Mouse (Mus musculus) c-Kit-positive CD71-positive TER-119-positive erythroid progenitor cells, embryonic 14.5 days (primary cell): ENCODE measurements around the gene Rnd1.
A peak's percentile ranks its signal among the peaks of the same experiment; 100 is the strongest.

Source experiments
- DNase-seq: peaks from one replicate; pipeline ENCODE4 v3.0.0-alpha.2; 2013; ENCODE audit warnings: low spot score

The Rnd1 gene

DNA sequence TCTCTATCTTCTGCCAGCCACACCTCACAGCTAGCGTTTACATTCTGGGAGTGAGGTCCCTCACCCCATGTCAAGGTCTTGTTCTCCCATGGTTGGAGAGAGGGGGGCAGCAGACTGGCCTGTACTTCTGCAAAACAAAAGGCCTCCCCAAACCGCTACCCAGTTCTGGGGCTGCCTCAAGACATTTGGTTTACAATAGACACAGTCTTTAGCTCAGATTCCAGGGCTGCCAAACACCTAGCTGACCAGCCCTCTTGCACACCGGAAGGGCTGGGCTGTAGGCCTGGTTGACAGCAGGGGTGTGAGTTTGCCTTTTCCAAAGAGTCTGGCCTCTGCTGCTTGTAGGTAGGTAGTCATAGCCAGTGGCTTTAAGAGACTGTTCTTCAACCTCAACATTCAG lies 40.1 kb downstream of the Rnd1 start:
- no peak for DNase-seq

DNA sequence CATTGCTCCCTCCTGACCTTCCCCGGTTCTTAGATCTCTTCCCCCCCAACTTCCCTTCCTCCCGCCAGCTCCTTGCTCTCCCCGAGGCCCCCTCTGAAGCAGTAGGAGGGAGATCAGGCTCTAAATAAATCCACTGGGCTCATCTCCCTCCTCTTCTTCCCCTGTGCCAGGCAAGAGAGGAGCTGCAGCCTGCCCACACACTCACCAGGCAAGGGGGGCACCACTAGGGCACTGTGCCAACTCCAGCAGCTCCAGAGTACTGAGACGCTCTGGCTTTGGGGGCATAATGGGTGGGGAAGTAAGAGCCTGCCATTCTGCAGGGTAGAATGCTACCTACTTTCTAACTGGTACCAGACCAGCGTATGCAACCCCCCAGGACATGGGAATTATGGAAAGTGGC lies 40.7 kb downstream of the Rnd1 start:
- no peak for DNase-seq

DNA sequence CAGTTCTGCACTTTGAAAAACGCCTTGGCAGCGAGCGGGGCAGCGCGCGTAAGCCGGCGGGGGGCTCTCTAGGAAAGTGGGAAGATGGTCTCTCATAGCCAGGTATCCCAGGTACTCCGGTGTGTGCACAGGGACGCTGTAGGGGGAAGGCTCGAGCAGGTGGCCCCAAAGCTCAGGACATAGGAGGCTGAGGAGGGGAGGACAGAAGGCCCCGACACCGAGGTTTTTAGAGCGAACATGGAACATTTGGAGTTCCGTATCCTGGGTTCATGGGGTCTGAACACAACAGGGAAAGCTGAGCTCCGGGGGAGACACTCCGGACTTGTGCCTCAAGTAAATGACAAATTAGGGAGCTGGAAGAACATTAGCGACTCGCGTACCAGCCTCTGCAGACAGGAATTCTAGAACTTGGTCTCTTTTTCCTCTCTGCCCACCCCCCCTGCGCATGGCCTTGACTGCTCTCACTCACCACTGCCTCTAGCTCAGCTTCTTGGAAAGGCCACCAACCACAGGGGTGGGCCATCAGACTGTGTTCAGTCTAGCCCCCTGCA lies 41.9 kb downstream of the Rnd1 start:
- no peak for DNase-seq

DNA sequence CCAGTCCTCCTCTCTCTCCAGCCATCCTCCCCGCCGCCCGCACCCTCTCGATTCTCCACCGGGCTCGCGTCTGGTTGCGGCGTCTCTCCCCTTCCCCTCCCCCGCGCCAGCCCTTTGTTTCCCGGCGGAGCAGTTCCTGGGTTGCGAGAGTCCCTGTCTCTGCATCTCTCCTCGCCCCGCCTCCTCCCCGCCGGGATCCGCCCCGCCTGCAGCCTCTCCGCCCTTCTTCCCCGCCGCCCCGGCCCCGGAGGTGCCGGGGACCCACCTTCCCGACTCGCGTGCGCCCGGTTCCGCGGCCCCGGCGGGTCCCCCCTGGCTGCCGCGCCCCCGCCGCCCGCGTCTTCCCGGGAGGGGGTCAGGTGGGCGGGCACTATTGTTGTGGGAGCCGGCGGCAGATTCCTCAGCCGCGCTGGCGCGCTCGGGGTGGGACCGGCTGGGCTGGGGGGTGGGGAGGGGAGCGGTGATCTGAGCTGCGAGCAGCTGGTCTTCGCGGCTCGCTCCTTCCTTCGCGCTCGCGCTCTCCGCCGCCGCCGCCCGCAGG lies 42.6 kb downstream of the Rnd1 start:
- DNase-seq: no peak

DNA sequence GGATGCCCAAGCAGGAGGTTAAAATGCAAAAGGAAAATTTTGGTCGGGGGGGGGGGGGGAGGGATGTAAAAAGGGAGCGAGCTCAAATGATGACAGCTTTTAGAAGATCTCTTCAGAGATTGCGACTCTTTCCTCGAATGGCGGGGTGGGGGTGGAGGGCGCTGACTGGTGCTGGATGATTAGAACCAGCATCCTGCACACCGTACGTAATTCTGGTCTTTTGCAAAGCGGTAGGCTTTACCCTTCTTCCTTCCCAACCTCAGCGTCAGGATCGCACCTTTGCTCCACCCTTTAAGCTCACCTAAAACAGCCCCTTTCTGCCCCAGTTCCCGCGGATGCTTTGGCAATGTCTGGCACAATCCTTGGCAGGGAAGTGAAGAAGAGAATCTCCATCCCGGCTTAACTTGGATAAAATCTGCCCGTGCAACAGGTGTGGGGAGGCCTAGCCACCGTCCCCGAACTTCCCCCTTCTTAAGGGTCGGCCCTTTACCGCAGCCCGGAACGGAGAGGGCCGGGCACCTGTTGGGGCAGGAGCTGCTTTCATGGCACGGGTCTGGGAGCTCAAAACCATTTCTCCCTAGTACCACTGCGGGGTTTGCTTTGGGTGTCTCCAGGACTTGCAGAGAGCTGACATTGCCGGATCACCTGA lies 43.3 kb downstream of the Rnd1 start:
- DNase-seq: no peak

DNA sequence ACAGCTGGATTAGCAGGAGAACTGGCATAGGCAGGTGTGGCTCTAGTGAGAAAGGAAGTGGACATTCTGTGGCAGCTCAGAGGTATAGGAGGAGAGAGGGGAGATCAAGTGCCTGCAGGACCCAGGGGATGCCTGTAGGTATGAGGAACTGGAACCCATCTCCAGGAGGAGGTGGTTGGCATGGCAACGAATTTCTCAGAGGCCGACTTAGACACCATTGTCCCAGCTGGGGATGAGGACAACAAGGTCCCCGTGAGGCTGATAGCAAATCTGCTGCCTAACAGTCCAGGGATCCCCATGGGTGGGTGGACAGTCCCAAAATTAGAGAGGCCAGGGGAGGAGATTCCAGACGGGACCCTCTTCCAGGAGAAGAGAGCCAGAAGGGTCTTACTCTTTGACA lies 44.3 kb downstream of the Rnd1 start:
- DNase-seq: no peak

DNA sequence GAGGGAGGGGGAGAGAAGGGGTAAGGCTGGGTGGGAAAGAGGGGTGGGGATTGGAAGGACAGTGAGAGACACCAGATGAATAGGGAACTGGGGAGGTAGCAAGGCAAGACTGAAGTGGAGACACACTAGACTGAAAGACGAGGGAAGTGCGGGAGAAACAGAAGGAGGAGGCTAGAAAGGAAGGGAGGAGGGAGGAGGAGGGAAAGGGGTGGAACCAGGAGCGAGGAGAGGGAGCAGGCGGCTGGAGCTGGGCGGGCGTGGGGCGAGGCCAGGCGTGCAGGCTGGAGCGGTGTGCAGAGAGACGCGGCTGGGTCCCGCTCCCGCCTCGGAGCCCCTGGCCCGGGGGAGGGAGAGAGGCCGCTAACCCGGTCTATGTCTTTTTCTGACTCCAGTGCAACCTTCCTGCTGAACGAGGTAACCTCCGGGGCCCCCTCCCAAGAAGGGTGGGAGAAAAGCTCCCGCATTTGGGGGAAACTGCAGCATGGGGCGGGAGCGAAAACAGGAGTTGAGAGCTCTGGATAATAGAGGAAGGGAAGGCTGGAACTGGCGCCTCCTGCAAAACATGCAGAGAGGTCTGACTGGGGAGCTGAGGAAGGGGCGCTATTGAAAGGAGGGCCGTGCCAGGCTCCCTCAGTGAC lies 45.0 kb downstream of the Rnd1 start:
- no peak for DNase-seq

DNA sequence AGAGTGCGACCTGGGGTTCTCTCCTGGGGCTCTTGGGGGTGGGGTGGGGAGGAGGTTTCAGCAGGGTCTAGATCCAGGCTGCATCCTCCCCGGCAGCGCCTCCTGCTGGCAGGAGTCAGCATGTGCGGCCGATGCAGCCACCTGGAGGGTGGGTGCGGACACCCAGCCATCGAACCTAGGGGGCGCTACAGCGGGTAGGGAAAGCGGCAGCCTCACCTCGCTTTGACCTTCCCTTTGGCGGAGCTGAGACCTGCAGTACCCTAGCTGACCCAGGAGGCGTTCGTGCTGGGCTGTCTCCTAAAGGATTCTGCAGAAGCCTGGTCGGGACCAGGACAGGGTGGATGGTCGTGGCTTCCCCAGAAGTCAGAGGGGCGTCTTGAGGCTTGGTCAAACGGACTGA lies 45.8 kb downstream of the Rnd1 start:
- peak; percentile 59 for DNase-seq

DNA sequence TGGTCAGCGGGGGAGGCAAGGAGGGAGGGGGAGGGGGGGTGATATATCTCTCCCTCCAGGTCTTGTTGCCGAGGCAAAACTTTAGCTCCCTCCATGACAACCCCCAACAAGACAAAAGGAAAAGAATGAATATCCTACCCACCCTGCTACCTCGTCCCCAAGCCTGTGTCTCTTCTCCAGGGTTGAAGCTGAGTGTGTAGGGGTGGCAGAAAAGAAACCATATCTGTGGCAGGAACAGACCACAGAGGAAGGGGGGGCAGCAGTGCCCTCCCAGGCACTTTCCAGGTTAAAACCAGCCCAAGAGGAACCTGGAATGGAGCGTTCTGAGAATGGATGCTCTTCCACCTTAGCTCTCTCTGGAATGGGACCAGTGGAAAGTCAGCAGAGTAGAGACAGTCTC lies 46.7 kb downstream of the Rnd1 start, which contains the start of gene Cacnb3:
Gene Cacnb3, plus strand, starts transcription at position 301 of the 400 bp plus-strand sequence.
- DNase-seq: no peak

DNA sequence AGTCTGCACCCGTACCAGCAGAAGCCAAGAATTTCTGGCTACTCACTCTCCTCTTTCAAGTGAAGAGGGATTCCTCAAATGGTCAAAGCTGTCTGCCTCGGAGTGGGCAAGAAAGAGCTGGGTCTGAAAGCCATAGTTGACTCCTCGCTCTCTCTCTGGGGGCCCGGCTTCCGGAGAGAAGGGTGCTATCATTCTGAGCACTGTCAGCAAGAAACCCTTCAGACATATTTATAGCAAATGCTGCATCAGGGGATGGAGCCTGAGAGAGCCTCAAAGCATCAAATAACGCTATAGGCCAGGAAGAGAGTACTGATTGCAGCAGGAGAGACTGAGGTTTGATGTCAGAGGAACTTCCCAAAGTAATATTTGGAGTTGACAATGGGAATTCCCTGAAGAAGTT lies 47.8 kb downstream of the Rnd1 start:
- DNase-seq: no peak

DNA sequence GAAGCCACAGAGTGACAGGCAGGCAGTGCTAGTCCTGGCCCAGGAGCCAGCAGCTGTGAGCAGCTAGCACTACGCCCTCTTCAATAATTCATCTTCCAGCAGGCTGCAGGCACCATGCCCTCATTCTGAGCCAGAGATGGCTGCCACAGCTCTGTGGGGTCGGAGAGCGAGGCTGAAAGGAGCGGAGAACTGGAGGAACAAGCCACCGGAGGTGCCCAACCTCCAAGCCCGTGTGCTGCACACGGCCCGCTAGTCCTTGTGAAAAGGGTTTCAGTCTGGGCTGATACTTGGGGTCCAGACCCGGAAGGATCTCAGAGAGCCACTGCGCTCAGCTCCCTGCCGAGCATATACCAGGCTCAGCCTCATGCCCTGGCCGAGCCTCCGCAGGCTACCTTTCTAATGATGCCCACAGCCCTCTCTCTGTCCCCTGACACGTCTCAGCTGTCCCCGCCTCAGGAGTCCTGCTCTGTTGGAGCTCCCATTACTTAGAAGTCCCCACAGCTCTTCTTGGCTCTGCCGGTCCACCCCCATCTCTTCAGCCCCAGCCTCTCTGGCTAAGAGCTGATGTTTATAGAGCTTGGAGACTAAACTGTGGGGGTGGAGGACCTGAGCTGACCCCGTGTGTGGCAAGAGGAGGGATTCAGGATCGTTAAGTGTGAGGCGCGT lies 48.5 kb downstream of the Rnd1 start:
- DNase-seq: no peak

DNA sequence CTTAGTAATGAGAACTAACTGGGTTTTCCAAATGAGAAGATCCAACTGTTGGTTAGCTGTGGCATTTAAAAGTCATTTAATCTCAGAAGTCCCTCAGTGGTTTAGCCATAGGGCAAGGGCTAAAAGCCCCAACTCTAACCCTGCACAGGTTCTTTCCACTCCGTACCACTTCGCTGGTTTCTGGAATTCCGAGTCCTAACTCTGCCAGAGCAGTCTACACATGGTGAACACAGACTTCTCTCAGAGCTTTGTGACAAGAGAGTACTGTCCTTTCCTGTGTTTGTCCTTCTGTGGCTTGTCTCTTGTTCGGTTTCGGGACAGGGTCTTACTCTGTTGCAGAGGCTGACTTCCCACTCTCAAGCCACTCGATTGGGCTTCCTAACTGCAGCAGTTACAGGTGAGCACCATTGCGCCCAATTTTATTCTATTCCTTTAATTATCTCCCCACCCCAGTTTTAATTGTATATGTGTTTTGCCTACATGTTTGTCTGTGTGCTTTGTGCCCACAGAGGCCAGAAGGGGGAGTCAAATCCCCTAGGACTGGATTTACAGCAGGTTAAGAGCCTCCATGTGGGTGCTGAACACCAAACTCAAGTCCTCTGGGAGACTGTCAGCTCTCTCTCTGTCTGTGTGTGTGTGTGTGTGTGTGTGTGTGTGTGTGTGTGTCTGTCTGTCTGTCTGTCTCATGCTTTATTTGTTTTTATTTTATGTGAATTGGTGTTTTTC lies 50.6 kb downstream of the Rnd1 start:
- DNase-seq: no peak

DNA sequence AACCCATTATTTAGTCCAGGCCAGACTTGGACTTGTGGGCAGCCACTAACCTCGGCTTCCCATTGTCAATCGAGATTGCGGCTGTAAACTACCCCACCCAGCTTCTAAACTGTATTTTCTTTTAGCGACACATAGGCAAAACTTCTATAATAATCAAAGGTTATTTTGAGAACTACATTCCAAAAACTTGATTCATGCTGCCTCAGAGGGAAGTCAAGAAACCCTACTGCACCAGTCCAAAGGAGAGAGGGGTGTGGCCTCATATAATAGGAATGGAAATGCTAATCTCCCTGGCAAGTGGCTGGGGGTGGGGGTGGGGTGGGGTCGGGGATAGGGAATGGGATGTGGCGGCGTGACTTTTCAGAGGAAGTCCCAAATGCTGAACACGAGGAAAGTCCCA lies 51.2 kb downstream of the Rnd1 start:
- no peak for DNase-seq

DNA sequence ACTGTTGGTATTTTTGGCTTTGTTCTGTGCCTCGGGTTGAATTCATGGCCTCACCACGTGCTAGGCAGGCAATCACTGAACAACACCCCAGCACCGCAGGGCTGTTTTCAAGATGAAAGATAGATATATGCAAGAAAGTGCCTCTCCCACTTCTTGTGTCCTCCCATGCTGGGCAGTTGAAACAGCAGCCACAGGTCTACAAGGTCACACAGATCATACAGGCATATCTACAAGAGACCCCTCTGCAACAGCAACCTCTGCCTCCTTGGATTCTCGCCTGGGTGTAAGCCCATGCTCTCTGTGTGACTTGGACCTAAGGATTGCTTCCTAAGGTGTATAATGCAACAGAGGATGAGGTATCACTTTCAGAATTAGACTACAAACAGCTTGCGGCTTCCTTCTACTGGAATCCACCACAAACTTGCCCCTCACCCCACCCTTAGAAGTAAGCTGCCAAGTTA lies 53.9 kb downstream of the Rnd1 start:
- no peak for DNase-seq

DNA sequence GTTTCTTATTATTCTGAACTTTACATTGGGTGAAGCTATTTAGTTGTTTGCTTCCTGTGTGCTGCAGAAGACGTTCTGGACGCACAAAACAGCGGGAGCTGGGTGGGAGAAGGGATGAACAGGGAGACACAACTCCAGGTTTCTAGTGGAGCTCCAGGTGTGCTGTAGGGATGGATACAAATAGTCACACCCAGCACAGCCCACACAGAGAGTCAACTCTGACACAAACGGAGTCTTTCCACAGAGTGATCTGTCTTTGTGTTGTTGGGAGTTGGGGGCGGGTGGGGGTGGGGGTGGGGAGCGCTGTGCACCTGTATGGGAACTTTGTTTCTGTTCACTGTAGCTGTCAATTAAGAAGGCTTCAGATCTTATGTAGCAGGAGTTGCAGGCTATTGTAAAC lies 54.5 kb downstream of the Rnd1 start:
- no peak for DNase-seq

DNA sequence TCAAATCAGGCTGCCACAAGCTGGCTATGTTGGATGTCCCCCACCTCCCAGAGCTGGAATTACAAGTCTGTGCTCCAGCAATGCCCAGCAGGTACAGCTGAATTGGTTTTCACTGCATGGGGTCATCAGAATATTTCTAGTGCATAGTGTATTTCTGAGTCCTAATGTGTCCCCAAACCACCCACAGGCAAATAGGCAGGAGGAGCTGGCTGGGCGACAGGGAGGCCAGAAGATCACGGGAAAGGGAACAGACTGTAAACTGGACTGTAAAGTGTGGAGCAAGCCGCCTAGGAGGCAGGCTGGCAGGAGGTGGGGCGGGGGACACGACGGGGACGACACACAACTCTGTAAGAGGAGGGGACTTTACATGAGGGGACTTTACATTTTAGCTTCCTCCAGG lies 55.1 kb downstream of the Rnd1 start:
- no peak for DNase-seq

DNA sequence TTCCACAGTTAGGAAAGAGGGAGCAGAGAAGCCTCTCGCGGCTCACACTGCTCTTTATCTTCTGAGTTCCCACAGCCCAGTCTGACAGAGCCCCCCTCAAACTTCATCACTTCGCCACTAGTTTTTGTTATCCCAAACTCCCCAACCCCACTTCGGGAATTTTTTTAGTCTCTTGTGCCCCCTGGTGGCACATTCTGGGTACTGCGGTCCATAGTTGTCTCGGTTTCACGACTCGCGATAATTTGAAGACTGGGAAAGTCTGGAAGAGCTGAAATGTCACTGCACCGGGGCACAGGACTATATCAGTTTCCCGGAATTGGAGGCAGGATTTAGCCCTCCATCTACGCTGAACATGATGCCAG lies 60.1 kb downstream of the Rnd1 start:
- peak; percentile 76 for DNase-seq

DNA sequence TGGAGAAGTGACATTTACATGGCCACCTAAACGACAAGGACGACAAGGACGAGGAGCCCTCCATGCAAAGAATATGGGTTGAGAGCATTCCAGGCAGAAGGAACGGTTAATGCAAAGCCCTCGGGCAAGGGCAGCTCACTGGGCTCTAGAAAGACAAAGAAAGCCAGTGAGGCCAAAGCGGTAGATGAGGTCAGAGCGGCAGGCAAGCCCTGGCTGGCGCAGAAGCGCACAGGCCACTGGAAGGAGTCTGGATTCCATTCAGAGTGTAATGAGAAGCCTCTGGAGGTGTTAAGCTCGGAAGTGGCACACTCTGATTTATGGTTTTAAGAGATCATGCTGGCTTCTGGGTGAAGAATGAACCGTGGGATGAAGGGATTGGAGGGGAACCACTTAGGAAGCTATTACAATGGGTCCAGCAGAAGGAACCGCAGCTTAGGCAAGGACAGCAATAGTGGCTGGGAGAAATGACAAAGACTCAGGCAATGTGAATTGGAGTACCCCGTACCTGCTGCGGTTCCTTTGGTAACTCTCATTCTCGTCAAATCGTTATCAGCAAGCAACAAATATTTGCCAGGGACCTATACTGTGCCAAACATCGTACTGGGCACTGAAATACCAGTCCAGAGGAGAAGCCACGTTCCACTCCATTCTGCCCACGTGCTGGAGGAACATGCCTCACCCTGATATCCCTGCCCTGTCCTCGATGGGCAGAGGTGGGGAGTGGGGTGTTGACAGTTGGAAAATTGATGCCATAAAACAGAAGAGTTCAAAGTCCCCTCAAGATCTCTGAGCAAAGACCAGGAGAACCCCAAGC lies 60.7 kb downstream of the Rnd1 start:
- DNase-seq: no peak

DNA sequence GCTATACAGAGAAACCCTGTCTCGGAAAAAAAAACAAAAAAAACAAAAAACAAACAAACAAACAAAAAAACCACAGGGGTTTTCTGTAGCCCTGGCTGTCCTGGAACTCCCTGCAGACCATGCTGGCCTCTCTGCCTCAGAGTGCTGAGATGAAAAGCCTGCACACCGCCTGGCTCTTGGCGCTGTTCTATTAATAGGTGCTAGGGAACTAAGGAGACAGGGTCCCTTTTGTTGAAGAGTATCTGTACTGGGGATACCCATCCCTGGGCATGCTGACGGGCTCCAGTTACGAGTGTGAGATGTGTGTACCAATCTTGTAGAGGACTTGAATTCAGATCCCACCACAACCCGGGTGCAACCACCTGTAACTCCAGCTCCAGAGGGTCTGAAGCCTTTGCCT lies 61.5 kb downstream of the Rnd1 start:
- DNase-seq: no peak

DNA sequence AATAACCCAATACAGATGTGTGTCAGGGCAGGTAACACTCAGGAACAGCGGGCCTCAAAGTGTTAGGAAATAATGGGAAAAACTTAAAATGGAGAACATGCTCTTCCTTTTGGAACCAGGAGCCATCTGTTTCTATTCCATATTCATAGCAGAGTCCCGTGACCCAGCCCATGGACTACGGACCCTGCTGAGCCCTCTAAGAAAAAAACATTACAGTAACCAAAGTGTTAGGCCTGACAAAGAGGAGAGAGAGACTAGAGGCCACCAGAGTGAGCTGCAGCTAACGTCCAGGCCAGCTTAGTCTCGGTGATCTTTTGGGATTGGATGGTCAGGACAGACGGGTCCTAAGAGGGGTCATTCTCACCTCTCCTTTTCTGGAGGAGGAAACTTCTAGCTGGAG lies 62.3 kb downstream of the Rnd1 start:
- no peak for DNase-seq

DNA sequence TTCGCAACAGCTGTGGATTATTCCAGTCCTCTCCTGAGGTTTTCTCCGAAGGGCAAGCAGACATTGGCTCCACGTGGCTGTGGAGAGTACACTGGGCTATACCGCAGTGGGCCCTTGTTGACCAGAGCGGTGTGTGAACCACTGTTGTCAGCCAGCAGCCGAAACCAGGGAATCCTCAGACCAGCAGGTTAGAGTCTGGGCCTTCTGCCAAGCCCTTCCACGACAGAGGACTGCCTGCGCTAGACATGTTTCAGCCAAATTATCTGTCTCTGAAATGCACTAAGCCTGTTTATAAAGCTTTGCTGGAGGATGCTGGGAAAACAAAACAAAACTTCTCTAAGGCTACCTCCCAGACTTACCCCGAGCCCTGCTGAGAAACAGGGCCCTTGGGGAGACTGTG lies 62.7 kb downstream of the Rnd1 start:
- no peak for DNase-seq
